Mouse (Mus musculus) left cerebral cortex, adult 9 months (tissue): ENCODE results near the gene Pfkl.
"Not testable (repeated sequence)": the region's sequence is repeated elsewhere in the genome, so short reads cannot be mapped to it uniquely, and the experiment has no call there.

Experiments used
- DNase-seq, 2 experiments: peaks; one replicate each; pipeline ENCODE4 v3.0.0; 2022; ENCODE audit warnings: low spot score in 2 of 2

The Pfkl gene

DNA sequence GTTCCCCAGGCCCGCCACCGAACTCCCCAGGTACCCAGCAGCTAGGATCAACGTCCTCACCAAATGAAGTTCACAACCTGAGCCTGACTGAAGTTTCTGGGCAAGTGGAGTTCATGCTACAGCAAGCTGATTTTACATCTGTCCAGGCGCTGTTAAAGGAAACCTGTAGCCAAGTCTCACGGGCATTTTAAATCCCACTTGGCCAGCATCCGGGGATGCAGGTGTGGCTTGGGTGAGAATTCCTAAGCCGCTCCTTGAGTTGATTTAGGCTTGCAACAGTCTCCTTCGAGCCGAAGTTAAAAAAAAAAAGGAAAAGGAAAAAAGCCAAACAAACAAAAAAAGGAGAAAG lies at the start of gene Pfkl:
TSS of gene Pfkl (minus strand) at position 139 of the 349 bp plus-strand sequence.
- no peak for DNase-seq

DNA sequence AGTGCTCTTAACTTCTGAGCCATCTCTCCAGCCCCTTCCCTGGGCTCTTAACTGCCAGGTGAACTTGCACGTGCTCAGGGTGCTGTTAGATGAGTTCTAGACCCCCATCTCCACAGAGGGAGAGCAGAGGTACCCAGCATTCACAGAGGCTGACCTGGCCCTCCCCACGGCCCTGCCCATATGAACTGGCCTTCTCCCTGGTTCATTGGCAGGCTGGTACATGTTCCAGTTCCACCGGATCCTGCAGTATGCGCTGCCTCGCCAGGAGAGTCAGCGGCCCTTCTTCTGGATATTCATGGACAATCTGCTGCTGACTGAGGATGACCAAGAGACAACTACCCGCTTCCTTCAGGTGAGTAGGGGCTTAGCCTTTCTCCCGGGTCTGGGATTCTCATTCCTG lies 47.2 kb upstream of the Pfkl start:
- DNase-seq, result no peak

DNA sequence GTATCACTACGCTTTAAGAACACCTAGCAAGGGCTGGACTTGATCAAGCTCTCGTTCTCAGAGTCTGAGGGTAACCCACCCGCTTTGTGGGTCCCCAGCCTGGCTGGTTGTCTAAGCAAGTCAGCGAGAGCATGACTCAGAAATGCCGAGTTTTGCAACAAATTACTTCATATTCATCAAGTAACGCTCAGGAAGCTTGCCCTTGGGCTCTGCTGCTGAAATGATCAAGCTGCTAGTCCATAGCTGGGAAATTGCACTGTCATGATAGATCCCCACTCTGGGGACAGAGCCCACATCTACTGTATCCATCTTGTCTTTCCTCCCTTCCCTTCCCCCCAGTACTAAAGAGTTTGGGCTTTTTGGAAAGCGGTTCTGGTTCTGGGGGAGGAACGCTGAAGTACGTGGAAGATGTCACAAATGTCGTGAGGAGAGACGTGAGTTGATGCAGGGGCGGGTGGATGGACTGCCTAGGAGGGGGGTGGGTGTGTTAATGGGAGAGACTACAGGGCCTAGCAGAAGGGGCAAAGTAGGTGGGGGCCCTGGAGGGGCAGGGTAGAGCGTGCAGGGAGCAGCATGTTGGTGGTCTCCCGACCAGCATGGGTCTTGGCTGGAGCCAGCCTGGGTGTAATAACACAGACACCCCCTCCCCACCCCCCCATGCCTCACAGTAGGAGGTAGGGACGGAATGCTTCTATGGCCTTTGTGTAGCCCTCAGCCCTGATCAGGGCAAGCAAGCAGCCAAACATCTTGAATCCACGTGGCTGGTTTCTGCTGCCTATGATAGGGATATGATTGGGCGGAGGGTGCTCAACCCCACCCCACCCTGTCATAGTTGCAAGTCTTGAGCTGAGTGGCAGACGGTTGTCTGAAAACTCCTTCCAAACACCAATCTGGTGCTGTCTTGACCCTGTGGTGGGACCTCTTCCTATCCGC lies 45.0 kb upstream of the Pfkl start:
- DNase-seq, result no peak

DNA sequence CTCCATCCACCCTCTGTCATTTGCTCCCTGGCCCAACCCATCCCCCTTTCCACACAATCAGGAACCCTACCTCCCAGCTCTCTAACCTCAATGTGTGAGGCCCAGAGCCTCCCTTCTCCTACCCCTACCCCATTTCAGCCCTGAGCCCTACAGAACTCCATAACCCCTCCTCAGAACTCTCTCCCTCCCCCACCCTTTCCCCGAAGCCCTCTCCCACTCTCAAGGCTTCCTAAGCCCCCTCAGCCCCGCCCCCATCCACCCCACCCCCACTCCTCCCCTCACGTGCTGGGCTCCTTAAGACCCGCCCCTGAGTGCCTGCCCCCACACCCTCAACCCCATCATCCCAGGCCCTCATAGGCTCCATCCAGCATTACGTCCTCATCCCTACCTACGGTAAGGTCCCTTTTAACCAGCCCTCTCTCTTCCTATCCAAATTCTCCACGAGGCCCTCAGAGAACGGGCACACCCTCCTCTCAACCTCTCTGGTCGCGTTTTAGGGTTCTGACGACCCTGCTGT lies 39.7 kb upstream of the Pfkl start:
- DNase-seq, result no peak

DNA sequence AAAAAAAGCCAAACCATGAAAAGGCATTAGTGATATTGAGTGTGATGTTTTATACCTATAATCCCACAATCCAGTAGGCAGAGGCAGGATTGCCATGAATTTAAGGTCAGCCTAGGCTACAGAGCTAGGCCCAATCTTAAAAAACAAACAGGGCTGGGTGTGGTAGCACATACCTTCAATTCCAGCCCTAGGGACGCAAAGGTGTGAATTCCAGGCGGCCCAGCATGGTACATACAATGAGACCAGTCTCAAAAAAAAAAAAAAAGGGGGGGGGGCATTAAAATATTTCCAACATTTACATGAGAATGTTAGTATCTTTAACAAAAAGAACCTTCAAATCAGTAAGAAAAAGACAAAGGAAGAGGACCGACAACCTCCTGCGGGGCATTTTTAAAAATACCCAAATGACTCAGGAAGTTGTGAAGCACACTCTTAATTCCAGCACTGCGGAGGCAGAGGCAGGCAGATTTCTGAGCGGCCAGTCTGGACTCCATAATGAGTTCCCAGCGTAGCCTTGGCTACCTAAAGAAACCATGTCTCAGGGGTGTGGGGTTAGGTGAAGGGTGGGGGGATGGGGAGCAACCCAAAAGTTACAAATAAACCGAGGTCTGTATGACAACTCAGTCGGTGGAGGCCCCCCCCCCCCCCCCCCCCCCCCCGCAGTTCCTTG lies 38.3 kb upstream of the Pfkl start:
- no peak for DNase-seq

DNA sequence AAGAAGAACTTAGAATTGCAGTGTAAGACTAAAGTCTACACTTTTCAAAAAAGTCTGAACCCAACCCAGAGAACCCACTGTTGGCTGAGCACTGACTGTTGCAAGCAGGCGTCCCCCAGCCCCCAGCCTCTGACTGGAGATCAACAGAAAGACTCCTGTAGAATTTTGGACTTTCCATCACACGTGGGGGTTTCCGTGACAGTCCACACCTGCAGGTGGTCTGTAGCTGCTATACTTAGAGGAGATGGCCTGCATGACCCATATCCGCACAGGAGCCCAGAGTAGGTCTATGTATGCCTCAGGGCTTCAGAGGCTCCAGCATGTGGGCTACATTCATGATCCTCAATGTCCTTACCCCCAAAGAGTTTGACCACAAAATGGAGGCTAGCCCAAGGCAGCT lies 36.5 kb upstream of the Pfkl start:
- DNase-seq, result no peak

DNA sequence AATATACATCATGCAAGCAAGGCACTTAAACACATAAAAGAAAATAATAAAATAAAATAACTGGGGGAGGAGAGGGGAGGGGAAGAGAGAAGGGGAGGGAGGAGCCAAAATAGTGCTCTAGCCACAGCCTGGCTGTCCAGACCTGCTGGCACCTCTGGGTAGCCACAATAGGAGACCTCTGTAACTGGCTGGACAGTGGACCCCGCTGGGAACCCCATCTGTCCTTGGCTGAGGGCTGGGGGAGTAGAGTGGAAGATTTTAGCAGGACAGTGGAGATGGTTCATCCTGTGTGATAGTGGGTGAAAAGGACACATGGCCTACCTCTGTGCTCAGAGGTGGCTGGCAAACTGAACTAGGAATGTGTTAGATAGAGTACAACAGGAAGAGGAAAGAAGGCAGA lies 34.6 kb upstream of the Pfkl start:
- DNase-seq, result no peak

DNA sequence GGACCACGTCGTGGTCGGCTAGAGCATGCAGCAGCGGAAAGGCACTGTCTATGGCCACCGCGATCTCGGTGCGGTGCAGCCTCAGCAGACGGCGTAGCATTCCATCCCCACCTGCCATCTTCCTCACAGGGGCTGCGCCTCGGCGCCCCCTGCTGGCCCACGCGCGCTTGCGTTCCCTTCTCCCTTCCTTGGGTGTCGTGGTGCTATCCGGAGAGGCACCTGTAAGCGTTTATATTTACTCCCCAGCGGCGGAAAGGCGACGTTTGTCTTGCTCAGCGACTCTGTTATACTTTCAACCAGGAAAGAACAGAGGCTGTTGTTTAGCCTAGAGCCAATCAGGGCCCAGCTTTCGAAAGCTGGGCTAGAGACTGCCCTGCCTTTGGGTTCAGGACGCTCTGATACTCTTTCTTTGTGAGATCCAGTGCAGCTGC lies 33.5 kb upstream of the Pfkl start, which contains the start of gene Aire:
TSS of gene Aire (minus strand) at position 205 of the 431 bp plus-strand sequence.
- peak in 1 of 2 experiments; percentile 52 for DNase-seq

DNA sequence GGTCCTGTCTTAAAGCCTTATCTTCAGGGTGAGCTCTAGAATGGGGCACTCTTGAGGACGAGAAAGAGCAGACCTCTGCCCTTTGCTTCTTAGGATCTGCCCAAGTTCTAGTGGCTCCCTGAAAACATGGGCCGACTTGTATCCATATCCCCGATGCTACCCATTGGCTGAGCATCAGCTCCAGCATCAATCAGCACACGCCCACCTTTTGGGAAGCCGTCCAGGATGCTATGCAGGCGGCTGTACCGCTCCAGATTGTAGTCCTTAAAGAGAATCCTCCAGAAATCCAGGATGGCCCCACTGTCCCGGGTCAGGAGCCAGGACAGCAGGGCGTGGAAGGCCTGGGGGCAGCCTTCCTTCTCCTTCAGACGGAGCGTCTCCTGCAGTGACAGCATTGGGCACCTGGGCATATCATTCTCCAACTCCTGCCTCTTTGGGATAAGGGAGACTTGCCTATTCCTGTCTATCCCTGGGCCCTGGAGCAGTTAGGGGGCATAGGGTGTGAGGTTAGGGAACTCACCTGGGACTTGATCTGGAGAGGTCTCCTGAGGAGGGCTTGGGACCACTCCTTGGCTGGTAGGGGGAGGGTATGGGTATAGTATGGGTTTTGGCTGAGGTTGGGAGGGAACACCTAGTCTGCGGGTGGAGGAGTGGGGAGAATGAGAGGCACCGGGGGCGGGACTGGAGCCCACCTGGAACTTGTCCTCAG lies 33.0 kb upstream of the Pfkl start:
- DNase-seq, result peak in 1 of 2 experiments; percentile 29

DNA sequence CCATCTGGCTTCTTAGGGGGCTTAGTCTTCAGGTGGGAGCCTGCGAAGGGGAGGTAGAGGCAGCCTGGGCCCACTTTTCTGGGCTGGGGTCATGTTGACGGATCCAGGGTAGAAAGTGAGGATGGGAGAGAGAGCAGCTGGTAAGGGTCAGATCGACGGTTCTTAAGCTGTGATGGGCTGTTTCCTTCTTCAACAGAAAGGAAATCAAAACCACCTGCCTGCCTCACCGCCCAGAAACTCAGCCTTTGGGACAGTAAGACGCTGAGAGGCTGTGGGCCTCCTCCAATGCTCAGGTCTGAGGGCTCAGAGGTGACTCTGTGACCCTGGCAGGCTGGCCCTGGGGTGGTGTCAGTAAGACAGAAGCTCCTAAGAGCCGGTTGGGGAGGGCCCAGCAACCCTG lies 32.2 kb upstream of the Pfkl start:
- no peak for DNase-seq

DNA sequence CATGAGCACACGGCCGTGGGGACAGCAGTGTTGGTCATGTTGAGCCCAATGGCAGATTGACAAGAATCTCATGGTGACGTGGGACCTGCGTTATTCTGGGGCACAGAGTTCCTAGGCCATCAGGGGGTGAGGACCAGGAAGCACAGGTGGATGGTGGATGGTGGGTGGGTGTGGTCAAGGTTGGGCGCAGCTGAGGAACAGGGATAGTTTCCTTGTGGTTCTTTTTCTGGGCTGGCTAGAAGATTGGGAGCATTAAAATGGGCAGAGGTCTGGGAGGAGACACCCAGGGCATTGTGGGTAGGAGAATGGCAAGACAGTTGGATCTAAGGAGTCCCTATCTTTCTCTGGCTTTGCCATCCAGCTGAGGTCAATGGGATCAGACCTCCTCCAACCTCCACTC lies 31.8 kb upstream of the Pfkl start, which contains the start of gene Dnmt3l:
TSS of gene Dnmt3l (plus strand) at position 301 of the 400 bp plus-strand sequence.
- DNase-seq, result no peak

DNA sequence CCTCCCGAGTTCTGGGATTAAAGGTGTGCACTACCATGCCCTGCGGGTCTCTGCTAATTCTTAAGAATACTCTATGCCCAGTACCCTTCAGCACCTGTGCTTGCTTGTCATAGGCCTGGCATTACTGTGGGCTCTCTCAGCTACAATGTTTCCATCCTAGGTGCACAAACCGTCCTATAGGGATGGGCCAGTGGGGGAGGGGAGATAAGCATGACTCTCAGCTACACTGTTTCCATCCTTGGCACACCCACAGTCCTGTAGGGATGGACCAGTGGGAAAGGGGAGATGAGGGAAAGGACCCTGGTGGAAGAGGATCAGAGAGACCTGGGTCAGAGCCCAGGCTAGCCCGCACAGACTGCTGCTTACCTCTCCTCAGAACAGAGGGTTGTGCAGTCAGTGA lies 27.3 kb upstream of the Pfkl start:
- DNase-seq, result no peak

DNA sequence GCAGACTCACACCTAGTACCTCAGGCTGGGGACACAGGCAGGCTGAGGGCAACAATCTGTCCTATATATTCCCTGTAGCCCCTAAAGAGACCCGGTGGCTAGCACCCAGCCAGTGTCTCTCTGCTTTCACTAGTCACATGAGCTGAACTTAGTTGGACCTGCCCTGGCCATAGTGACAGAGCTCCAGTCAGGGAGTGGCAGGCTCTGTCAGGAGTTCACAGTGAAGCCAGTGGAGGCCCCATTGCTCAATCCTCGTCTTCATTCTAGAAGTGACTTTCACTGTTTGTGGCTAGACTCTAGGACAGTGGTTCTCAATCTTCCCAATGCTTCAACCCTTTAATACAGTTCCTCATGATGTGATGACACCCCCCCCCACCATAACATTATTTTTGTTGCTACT lies 22.1 kb upstream of the Pfkl start:
- no peak for DNase-seq

DNA sequence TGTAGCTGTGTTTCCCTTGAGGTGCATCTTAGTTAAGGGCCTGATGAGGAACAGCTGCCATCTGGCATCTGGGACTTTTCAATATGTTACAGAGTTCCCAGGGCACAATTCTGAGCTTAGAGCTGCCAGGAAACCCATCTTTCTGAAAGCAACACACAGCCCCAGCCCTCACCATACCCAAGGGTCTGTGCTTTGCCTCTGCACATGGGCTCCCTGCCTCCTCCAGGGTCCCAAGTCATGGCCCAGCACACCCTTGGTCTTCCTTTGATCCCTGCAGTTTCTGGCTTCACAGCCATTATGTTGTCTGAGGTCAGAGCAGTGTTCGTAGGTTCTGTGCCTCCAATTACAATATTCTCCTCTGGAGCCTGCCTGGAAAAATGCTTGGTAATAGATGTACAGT lies 19.2 kb upstream of the Pfkl start:
- DNase-seq, result no peak

DNA sequence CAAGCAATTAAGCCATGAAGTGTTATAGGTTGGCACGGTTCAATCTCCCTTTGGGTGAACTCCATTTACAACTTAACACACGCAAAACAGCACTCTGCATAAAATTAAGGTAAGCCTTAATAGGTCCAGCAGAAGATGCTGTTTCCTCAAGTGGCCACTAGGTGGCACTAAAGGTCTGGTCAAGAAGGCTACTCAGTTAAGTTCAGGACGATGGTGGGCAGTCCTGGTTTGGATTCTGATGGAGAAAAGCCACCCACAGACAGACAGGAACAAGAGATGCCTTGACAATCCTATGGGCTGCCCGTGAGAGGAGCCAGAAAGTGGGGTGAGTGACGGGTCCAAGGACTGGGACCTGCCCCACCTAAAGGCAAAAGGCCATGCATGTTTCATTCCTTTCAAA lies 18.2 kb upstream of the Pfkl start:
- DNase-seq, result peak in 1 of 2 experiments; percentile 69

DNA sequence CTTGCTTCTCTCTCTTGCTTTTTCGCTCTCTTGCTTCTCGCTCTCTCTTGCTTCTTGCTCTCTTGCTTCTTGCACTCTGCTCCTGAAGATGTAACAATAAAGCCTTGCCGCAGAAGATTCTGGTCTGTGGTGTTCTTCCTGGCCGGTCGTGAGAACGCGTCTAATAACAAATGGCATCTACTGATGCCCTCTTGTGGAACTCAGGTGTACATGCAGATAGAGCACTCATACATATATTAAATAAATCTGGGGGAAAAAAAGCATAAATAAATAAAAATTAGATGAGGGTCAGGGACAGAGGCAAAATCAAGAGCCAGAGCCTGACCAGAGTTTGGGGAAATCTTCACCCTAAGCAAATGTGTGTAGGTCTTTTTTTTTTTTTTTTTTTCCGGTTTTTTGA lies 15.6 kb upstream of the Pfkl start:
- not testable (repeated sequence) for DNase-seq

DNA sequence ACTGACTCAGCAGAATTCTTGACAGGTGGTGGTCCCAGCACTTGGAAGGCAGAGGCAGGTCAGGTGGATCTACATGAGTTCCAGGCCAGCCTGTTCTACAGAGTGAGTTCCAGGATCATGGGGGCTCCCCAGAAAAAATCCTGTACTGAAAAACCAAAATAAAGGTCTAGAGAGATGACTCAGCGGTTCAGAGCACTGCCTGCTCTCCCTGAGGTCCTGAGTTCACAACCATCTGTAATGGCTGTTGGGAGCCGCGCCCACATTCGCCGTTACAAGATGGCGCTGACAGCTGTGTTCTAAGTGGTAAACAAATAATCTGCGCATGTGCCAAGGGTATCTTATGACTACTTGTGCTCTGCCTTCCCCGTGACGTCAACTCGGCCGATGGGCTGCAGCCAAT lies 10.1 kb upstream of the Pfkl start:
- DNase-seq, result not testable (repeated sequence)

DNA sequence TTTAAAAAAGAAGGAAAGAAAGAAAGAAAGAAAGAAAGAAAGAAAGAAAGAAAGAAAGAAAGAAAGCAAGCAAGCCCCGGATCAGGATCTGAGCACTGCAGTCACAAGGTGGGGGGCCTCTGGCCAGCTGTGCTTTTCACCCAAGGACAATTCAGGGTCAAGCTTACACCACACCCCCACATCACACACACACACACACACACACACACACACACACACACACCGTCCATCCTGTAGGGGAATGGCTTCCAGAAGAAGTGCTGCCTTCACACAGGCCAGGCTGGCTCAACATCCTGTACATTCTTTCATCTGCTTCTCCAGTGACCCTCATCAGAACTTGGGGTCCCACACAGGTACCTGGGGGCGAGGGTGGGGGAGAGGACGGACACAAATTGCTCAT lies 9.4 kb upstream of the Pfkl start:
- DNase-seq, result no peak

DNA sequence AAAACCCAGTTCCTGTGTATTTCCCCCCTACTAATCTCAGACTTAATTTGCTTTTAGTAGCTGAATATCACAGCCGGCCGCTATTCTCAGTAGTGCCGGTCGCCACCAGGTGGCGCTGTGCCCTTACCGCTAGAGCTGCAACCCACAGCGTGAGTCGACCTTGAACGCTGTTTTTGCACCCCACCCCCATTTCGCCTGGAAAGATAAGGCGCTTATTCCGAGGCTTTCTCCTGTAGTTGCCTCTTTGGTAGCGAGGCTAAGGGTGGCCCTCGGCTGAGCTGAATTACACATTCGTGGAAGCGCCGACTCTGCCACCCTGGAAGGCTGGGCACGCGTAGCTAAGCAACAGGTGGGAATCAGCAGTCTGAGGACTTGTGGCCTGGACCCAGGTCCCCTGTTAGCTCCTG lies 8.9 kb upstream of the Pfkl start:
- DNase-seq, result peak in 1 of 2 experiments; percentile 76

DNA sequence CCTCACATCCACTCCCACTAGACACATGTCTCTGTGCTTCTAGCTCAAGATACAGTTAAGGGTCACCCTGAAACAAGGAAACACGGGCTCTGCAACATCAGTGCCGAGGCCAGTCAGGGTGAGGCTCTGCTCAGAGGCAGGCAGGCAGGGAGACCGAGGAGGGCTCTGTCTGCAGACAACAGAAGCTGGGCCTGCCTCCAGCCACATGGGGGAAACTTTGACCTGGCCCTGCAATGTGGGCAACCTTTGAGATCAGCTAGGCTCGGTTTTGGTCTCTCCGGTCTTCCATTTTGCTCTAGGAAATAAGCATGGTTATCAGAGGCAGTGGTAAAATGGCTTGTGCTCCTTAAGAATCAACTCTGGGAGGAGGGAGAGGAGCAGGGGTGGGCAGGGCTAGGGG lies 6.5 kb upstream of the Pfkl start:
- DNase-seq, result no peak

DNA sequence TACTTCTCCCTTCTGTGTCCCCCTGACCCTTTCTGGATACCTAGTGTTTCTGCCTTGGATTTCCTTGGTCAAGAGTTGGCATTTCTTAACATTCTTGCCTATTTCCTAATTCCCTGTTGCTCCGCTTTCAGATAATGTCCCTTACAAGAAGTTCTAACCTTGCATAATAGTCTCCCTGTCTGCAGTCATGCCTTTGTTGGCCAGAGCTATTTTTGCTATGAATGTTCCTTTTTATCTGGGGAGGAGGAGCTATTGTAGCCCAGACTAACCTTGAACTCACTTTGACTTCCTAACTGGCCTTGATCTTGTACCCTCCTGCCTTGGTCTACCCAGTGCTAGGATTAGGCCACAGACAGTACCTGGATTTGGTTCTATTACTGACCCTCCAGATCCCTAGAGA lies 5.6 kb upstream of the Pfkl start:
- DNase-seq, result no peak
